Mouse (Mus musculus): Measurements from ENCODE around the gene Wdr95. TPM values are rescaled to one million over a fixed set of nuclear protein-coding genes. Genes with fewer than 3 reads are reported as not detected.

Wdr95 gene
- polyA plus RNA-seq, 1 experiment: not detected

DNA sequence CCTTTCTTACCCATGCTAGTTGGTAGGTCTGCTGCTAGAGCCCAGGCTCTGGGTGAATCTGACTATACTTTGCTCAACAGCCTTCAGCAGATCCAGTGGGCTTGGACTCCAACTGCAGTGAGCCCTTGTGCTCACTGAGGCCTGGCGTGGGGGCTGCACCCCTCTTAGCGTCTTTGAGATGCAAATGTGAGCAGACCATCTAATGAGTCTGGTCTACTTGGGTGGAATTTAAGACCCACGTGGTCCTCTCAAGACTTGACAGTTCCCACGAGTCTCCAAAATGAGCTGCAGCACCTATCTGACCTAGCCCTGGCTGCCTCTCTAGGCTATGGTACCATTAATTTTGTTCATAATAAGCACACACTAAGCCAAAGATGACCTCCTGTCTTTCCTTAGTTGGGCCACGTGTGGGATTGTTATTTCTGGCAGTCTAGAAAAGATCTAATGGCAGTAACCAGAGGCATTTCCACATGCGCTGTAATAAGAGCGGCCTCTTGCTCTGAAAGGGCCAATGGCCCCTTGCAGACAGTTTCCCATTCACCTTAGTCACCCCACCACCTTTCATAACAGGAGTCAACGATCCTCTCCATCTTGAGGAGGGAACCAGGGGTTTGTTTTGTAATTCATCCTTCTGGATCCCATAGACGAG is 14.9 kb upstream of the Wdr95 start:
- Histone ChIP-seq H3K9me3 (replicated peaks; ENCODE audit: control insufficient read depth, insufficient read depth, low read length, poor library complexity, severe bottlenecking) (no peaks in the 10 kb centered on the region), H3K36me3 (ENCODE audit: control insufficient read depth, insufficient read depth, low read length, poor library complexity, severe bottlenecking) (no peaks in the 10 kb centered on the region), H3K4me1 (ENCODE audit: control insufficient read depth, insufficient read depth, low read length) (peaks cover 3% of the 10 kb centered on the region), H3K9ac (ENCODE audit: low read depth, poor library complexity, severe bottlenecking) (no peak overlapping the region), H3K27ac (ENCODE audit: insufficient read depth, low read length) (no peak overlapping the region), H3K27me3 (ENCODE audit: control insufficient read depth, insufficient read depth, low read length, poor library complexity, severe bottlenecking) (no peaks in the 10 kb centered on the region), H3K4me3 (ENCODE audit: low read depth, low read length) (no peak overlapping the region)
- no peak for TF ChIP-seq CTCF (IDR thresholded peaks at IDR 0.05; ENCODE audit: low read depth, low read length)
- no peak for TF ChIP-seq EP300 (IDR thresholded peaks at IDR 0.05; ENCODE audit: insufficient read depth, low read depth, low read length)
- TF ChIP-seq POLR2A (IDR thresholded peaks at IDR 0.05; ENCODE audit: insufficient read depth, low read length): no peak

DNA sequence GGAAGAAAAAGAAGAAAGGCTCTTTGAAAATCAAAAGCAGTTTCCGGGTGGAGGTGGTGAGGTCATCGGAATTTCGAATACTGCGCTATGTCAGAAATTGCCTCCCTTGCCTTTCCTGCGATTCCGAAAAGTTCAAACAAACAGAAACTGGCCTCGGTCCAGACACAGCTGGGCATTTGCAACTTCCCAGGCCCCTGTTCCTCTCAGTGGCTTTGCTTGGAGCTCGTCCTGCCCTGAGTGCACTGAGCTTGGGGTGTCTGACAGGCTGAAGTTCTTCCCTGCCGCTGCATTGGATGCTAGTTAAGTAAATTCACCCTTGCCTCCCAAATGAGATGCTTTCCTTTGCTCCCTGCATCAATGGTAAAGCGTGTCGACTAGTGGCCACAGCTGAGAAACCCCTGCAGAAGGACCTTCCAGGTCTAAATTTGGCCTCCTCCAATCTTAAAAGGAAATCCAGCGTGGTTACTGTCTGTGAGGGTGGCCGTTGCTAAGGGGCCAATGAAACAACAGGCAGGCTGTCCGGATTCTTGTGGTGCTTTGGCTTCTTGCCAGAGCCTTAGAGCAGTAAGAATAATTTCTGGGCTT is 14.3 kb upstream of the Wdr95 start:
- Histone ChIP-seq H3K9ac (ENCODE audit: low read depth, poor library complexity, severe bottlenecking) (no peak overlapping the region), H3K4me1 (ENCODE audit: control insufficient read depth, insufficient read depth, low read length) (peaks cover 3% of the 10 kb centered on the region), H3K4me3 (ENCODE audit: low read depth, low read length) (no peak overlapping the region), H3K27ac (ENCODE audit: insufficient read depth, low read length) (no peak overlapping the region), H3K36me3 (ENCODE audit: control insufficient read depth, insufficient read depth, low read length, poor library complexity, severe bottlenecking) (no peaks in the 10 kb centered on the region), H3K9me3 (replicated peaks; ENCODE audit: control insufficient read depth, insufficient read depth, low read length, poor library complexity, severe bottlenecking) (no peaks in the 10 kb centered on the region), H3K27me3 (ENCODE audit: control insufficient read depth, insufficient read depth, low read length, poor library complexity, severe bottlenecking) (no peaks in the 10 kb centered on the region)
- no peak for TF ChIP-seq POLR2A (IDR thresholded peaks at IDR 0.05; ENCODE audit: insufficient read depth, low read length)
- TF ChIP-seq EP300 (IDR thresholded peaks at IDR 0.05; ENCODE audit: insufficient read depth, low read depth, low read length): no peak
- TF ChIP-seq CTCF (IDR thresholded peaks at IDR 0.05; ENCODE audit: low read depth, low read length): no peak

DNA sequence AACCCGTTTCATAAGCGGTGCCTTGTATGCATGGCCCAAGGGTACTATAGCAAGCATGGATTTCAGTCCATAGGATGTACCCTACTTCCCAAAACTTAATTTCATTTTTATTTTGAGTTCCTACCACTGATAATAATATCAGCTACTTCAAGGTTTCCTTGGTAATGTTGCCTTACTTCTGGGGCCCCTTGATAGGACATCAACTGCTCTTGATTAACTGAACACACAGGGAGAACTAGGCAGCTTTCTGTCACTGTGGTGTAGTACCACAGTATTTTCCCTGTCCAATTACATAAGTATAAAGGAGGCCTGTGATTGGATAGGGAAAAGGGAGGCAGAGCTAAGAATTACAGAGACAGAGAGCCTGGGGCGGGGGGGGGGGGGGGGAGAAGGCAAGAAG is 13.6 kb upstream of the Wdr95 start:
- Histone ChIP-seq H3K9ac (ENCODE audit: low read depth, poor library complexity, severe bottlenecking) (no peak overlapping the region), H3K27ac (ENCODE audit: insufficient read depth, low read length) (no peak overlapping the region), H3K4me1 (ENCODE audit: control insufficient read depth, insufficient read depth, low read length) (peaks cover 3% of the 10 kb centered on the region), H3K27me3 (ENCODE audit: control insufficient read depth, insufficient read depth, low read length, poor library complexity, severe bottlenecking) (no peaks in the 10 kb centered on the region), H3K36me3 (ENCODE audit: control insufficient read depth, insufficient read depth, low read length, poor library complexity, severe bottlenecking) (no peaks in the 10 kb centered on the region), H3K9me3 (replicated peaks; ENCODE audit: control insufficient read depth, insufficient read depth, low read length, poor library complexity, severe bottlenecking) (no peaks in the 10 kb centered on the region), H3K4me3 (ENCODE audit: low read depth, low read length) (no peak overlapping the region)
- TF ChIP-seq CTCF (IDR thresholded peaks at IDR 0.05; ENCODE audit: low read depth, low read length) (no peak), POLR2A (IDR thresholded peaks at IDR 0.05; ENCODE audit: insufficient read depth, low read length) (no peak), EP300 (IDR thresholded peaks at IDR 0.05; ENCODE audit: insufficient read depth, low read depth, low read length) (no peak)

DNA sequence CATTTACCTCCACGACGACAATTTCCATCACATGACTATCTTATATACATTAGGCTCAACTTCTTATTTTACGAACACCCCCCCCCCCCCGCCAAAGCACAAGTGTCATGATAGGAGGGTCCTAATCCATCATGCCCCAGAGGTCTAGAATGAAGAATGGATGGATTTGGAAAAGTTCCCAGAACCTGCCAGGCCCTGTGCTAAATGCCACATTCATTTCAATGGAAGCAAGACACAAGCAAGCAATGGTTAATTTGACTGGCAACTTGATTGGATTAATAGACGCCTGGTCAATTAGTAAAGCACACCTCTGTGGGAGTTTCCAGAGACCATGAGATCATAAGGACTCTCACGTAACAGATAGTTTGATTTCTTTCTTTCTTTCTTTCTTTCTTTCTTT is 11.4 kb upstream of the Wdr95 start:
- H3K9me3 ChIP-seq (replicated peaks; ENCODE audit: control insufficient read depth, insufficient read depth, low read length, poor library complexity, severe bottlenecking): no peaks in the 10 kb centered on the region
- H3K36me3 ChIP-seq (ENCODE audit: control insufficient read depth, insufficient read depth, low read length, poor library complexity, severe bottlenecking): no peaks in the 10 kb centered on the region
- no peak for TF ChIP-seq CTCF (IDR thresholded peaks at IDR 0.05; ENCODE audit: low read depth, low read length)
- TF ChIP-seq POLR2A (IDR thresholded peaks at IDR 0.05; ENCODE audit: insufficient read depth, low read length): no peak
- TF ChIP-seq EP300 (IDR thresholded peaks at IDR 0.05; ENCODE audit: insufficient read depth, low read depth, low read length): no peak
- H3K27me3 ChIP-seq (ENCODE audit: control insufficient read depth, insufficient read depth, low read length, poor library complexity, severe bottlenecking): no peaks in the 10 kb centered on the region
- H3K4me1 ChIP-seq (ENCODE audit: control insufficient read depth, insufficient read depth, low read length): peaks cover 3% of the 10 kb centered on the region
- no peak overlapping the region for H3K27ac ChIP-seq (ENCODE audit: insufficient read depth, low read length)
- H3K9ac ChIP-seq (ENCODE audit: low read depth, poor library complexity, severe bottlenecking): no peak overlapping the region
- H3K4me3 ChIP-seq (ENCODE audit: low read depth, low read length): no peak overlapping the region

DNA sequence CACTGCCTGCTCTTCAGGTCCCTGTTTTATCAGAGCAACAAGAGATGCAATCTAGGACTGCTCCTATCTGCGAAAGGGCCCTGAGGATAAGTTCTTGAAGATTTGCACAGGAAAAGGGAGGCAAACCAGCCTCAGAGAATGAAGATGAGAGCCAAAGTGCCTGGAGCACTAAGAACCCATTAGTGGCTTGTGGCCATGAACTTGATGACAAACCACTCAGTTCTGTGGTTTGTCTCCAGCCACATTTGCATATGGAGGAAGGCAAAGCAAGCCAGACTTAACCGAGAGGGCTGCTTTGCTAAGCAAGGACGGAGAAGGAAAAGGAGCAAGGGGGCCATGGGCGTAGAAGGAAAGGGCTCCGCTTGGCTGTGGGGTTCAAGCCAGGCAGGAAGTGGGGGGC is 7.7 kb upstream of the Wdr95 start:
- no peak overlapping the region for H3K9ac ChIP-seq (ENCODE audit: low read depth, poor library complexity, severe bottlenecking)
- TF ChIP-seq POLR2A (IDR thresholded peaks at IDR 0.05; ENCODE audit: insufficient read depth, low read length): no peak
- TF ChIP-seq CTCF (IDR thresholded peaks at IDR 0.05; ENCODE audit: low read depth, low read length): no peak
- no peak for TF ChIP-seq EP300 (IDR thresholded peaks at IDR 0.05; ENCODE audit: insufficient read depth, low read depth, low read length)
- no peaks in the 10 kb centered on the region for H3K27me3 ChIP-seq (ENCODE audit: control insufficient read depth, insufficient read depth, low read length, poor library complexity, severe bottlenecking)
- no peak overlapping the region for H3K27ac ChIP-seq (ENCODE audit: insufficient read depth, low read length)
- H3K4me1 ChIP-seq (ENCODE audit: control insufficient read depth, insufficient read depth, low read length): no peaks in the 10 kb centered on the region
- no peaks in the 10 kb centered on the region for H3K9me3 ChIP-seq (replicated peaks; ENCODE audit: control insufficient read depth, insufficient read depth, low read length, poor library complexity, severe bottlenecking)
- H3K36me3 ChIP-seq (ENCODE audit: control insufficient read depth, insufficient read depth, low read length, poor library complexity, severe bottlenecking): no peaks in the 10 kb centered on the region
- no peak overlapping the region for H3K4me3 ChIP-seq (ENCODE audit: low read depth, low read length)

DNA sequence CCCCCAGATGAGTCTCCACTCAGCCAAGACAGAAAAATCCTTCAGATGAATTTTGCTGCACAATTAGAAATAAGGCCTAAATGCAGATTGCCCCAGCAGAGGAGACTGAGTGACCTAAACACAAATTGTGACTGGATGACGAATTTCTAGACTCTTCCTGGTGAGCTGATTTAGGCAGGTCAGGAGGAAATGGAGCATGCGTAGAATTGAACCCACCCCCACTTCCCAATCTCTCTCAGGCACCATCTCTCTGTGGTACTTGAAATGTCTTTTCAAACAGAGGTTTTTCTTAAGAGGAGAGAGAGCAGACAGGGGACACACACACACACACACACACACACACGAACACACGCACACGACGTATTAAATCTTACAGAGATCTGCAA is 4.6 kb upstream of the Wdr95 start:
- no peak overlapping the region for H3K27ac ChIP-seq (ENCODE audit: insufficient read depth, low read length)
- H3K36me3 ChIP-seq (ENCODE audit: control insufficient read depth, insufficient read depth, low read length, poor library complexity, severe bottlenecking): no peaks in the 10 kb centered on the region
- H3K27me3 ChIP-seq (ENCODE audit: control insufficient read depth, insufficient read depth, low read length, poor library complexity, severe bottlenecking): no peaks in the 10 kb centered on the region
- no peak for TF ChIP-seq CTCF (IDR thresholded peaks at IDR 0.05; ENCODE audit: low read depth, low read length)
- no peak for TF ChIP-seq EP300 (IDR thresholded peaks at IDR 0.05; ENCODE audit: insufficient read depth, low read depth, low read length)
- TF ChIP-seq POLR2A (IDR thresholded peaks at IDR 0.05; ENCODE audit: insufficient read depth, low read length): no peak
- peak overlapping the region; percentile 27 for H3K4me3 ChIP-seq (ENCODE audit: low read depth, low read length)
- no peaks in the 10 kb centered on the region for H3K9me3 ChIP-seq (replicated peaks; ENCODE audit: control insufficient read depth, insufficient read depth, low read length, poor library complexity, severe bottlenecking)
- H3K4me1 ChIP-seq (ENCODE audit: control insufficient read depth, insufficient read depth, low read length): peaks cover 4% of the 10 kb centered on the region
- no peak overlapping the region for H3K9ac ChIP-seq (ENCODE audit: low read depth, poor library complexity, severe bottlenecking)
